Mouse (Mus musculus) midbrain, embryonic 10.5 days (tissue): ENCODE data around the gene Fgf8. TPM values are rescaled to one million over a fixed set of nuclear protein-coding genes. Genes with fewer than 3 reads are reported as not detected.

Experiments
- DNase-seq: peaks from one replicate; pipeline ENCODE4 v3.0.0-alpha.2; 2017; ENCODE audit warnings: low spot score
- H3K27ac ChIP-seq: fragments of 300-500 bp; sonication (generic); replicated peaks from 2 replicates; pipeline ENCODE4 v1.5.1; 2016; ENCODE audit warnings: mild to moderate bottlenecking
- H3K27me3 ChIP-seq: fragments of 300-500 bp; sonication (generic); 2 replicates; pipeline ENCODE4 v1.6.1; 2016; ENCODE audit warnings: low read depth, mild to moderate bottlenecking; ENCODE audit not compliant: poor library complexity, severe bottlenecking
- H3K36me3 ChIP-seq: fragments of 300-500 bp; sonication (generic); 2 replicates; pipeline ENCODE4 v1.6.1; 2016; ENCODE audit warnings: mild to moderate bottlenecking, moderate library complexity
- H3K4me1 ChIP-seq: fragments of 300-500 bp; sonication (generic); 2 replicates; pipeline ENCODE4 v1.6.1; 2016
- H3K4me3 ChIP-seq: fragments of 300-500 bp; sonication (generic); 2 replicates; pipeline ENCODE4 v1.5.1; 2016; ENCODE audit warnings: mild to moderate bottlenecking, moderate library complexity
- H3K9me3 ChIP-seq: fragments of 300-500 bp; sonication (generic); replicated peaks from 2 replicates; pipeline ENCODE4 v1.6.1; 2016; ENCODE audit warnings: mild to moderate bottlenecking
- WGBS: fragments of 180-500 bp; shearing (Covaris S2); methylation state at CpG from one replicate; pipeline ENCODE4 v1.1.7; 2016; 5-methylcytosine and 5-hydroxymethylcytosine counted together
- polyA plus RNA-seq: library from polyadenylated mRNA; unstranded; fragments of >200 nt; fragmentation: Nextera tagmentation; extraction: Ambion mirVana; gene quantifications from 2 replicates; pipeline ENCODE4 v1.2.1, GENCODE M21; 2016

Fgf8 gene
- polyA plus RNA-seq, 1 experiment from 2014 or later = 28.8 TPM

GRCm38 (mm10) chr19:45746153-45747020 lies 3.7 kb upstream of the Fgf8 start:
- Histone ChIP-seq H3K27me3 (peaks cover 70% of the 10 kb centered on the region), H3K4me3 (peak overlapping the region; percentile 29; the same call in 1 of the 2 replicates), H3K9me3 (no peaks in the 10 kb centered on the region), H3K36me3 (peaks cover 8% of the 10 kb centered on the region), H3K27ac (no peak overlapping the region), H3K4me1 (peaks cover 62% of the 10 kb centered on the region)
- WGBS = 7% methylated on average over 29 of the region's 29 CpGs
- DNase-seq = peak; percentile 77

GRCm38 (mm10) chr19:45745344-45746152 lies 2.8 kb upstream of the Fgf8 start:
- H3K4me3 ChIP-seq = peak overlapping the region; percentile 29
- no peak overlapping the region for H3K27ac ChIP-seq
- DNase-seq = no peak
- peaks cover 1% of the 10 kb centered on the region for H3K36me3 ChIP-seq
- H3K27me3 ChIP-seq = peaks cover 78% of the 10 kb centered on the region
- no peaks in the 10 kb centered on the region for H3K9me3 ChIP-seq
- H3K4me1 ChIP-seq = peaks cover 71% of the 10 kb centered on the region
- 1% methylated on average over 32 of the region's 32 CpGs for WGBS

GRCm38 (mm10) chr19:45743619-45744018 lies 904 bp upstream of the Fgf8 start:
- Histone ChIP-seq H3K36me3 (no peaks in the 10 kb centered on the region), H3K4me3 (no peak overlapping the region), H3K27ac (no peak overlapping the region), H3K4me1 (peaks cover 69% of the 10 kb centered on the region), H3K27me3 (peaks cover 96% of the 10 kb centered on the region), H3K9me3 (no peaks in the 10 kb centered on the region)
- DNase-seq = no peak
- 9% methylated on average over 7 of the region's 7 CpGs for WGBS

- Histone ChIP-seq H3K27me3 (peaks cover 96% of the 10 kb centered on the region), H3K9me3 (no peaks in the 10 kb centered on the region), H3K36me3 (no peaks in the 10 kb centered on the region), H3K4me1 (peaks cover 65% of the 10 kb centered on the region), H3K27ac (no peak overlapping the region), H3K4me3 (peak overlapping the region; percentile 58)
- no peak for DNase-seq
- WGBS = 1% methylated on average over 22 of the region's 44 CpGs
These were observed 365 bp upstream of the Fgf8 start for GRCm38 (mm10) chr19:45742984-45743575.

- Histone ChIP-seq H3K9me3 (no peaks in the 10 kb centered on the region), H3K36me3 (no peaks in the 10 kb centered on the region), H3K4me3 (peak overlapping the region; percentile 58), H3K4me1 (peaks cover 71% of the 10 kb centered on the region), H3K27ac (peak overlapping the region; percentile 68; the same call in 1 of the 2 replicates), H3K27me3 (peaks cover 100% of the 10 kb centered on the region)
- WGBS = under 1% methylated on average over 45 of the region's 45 CpGs
- no peak for DNase-seq
These were observed 1.1 kb downstream of the Fgf8 start for GRCm38 (mm10) chr19:45741431-45742217.

- Histone ChIP-seq H3K4me3 (peak overlapping the region; percentile 58), H3K27ac (peak overlapping the region; percentile 35; the same call in 1 of the 2 replicates), H3K4me1 (peaks cover 71% of the 10 kb centered on the region), H3K27me3 (peaks cover 100% of the 10 kb centered on the region), H3K9me3 (no peaks in the 10 kb centered on the region), H3K36me3 (no peaks in the 10 kb centered on the region)
- no peak for DNase-seq
- under 1% methylated on average over 7 of the region's 7 CpGs for WGBS
These were observed 1.9 kb downstream of the Fgf8 start for GRCm38 (mm10) chr19:45740817-45741216.

- Histone ChIP-seq H3K27ac (no peak overlapping the region), H3K36me3 (no peaks in the 10 kb centered on the region), H3K27me3 (peaks cover 100% of the 10 kb centered on the region), H3K4me1 (peaks cover 71% of the 10 kb centered on the region), H3K9me3 (no peaks in the 10 kb centered on the region), H3K4me3 (peak overlapping the region; percentile 30)
- no peak for DNase-seq
- WGBS = 3% methylated on average over 13 of the region's 13 CpGs
These were observed 2.5 kb downstream of the Fgf8 start for GRCm38 (mm10) chr19:45740233-45740632.

- Histone ChIP-seq H3K4me1 (peaks cover 83% of the 10 kb centered on the region), H3K4me3 (0 out of 2 replicates have a peak overlapping the region, but pooled peaks have one; percentile 7)
- WGBS = 53% methylated on average over 5 of the region's 5 CpGs
These were observed 4.2 kb downstream of the Fgf8 start for GRCm38 (mm10) chr19:45738521-45738920.

GRCm38 (mm10) chr19:45737846-45738484 lies 4.8 kb downstream of the Fgf8 start:
- peaks cover 100% of the 10 kb centered on the region for H3K27me3 ChIP-seq
- no peaks in the 10 kb centered on the region for H3K36me3 ChIP-seq
- peak overlapping the region; percentile 47 for H3K4me3 ChIP-seq
- WGBS = 55% methylated on average over 10 of the region's 10 CpGs
- H3K27ac ChIP-seq = no peak overlapping the region
- no peak for DNase-seq
- no peaks in the 10 kb centered on the region for H3K9me3 ChIP-seq
- H3K4me1 ChIP-seq = peaks cover 81% of the 10 kb centered on the region

More at GRCm38 (mm10) chr19:45738521-45738920, 4.2 kb downstream of the Fgf8 start:
- Histone ChIP-seq H3K36me3 (no peaks in the 10 kb centered on the region), H3K9me3 (no peaks in the 10 kb centered on the region), H3K27ac (no peak overlapping the region), H3K27me3 (peaks cover 100% of the 10 kb centered on the region)
- no peak for DNase-seq

- H3K27ac ChIP-seq = peak overlapping the region; percentile 56
- peaks cover 100% of the 10 kb centered on the region for H3K27me3 ChIP-seq
- H3K36me3 ChIP-seq = no peaks in the 10 kb centered on the region
- peak; percentile 66 for DNase-seq
- H3K4me1 ChIP-seq = peaks cover 75% of the 10 kb centered on the region
- H3K9me3 ChIP-seq = no peaks in the 10 kb centered on the region
- peak overlapping the region; percentile 47 for H3K4me3 ChIP-seq
- WGBS = 4% methylated on average over 23 of the region's 23 CpGs
These were observed 5.4 kb downstream of the Fgf8 start for GRCm38 (mm10) chr19:45737208-45737845.

- Histone ChIP-seq H3K36me3 (no peaks in the 10 kb centered on the region), H3K27me3 (peaks cover 100% of the 10 kb centered on the region), H3K4me3 (peak overlapping the region; percentile 47), H3K4me1 (peaks cover 70% of the 10 kb centered on the region), H3K9me3 (no peaks in the 10 kb centered on the region), H3K27ac (peak overlapping the region; percentile 56)
- under 1% methylated on average over 28 of the region's 28 CpGs for WGBS
- no peak for DNase-seq
These were observed 5.9 kb downstream of the Fgf8 start for GRCm38 (mm10) chr19:45736855-45737207.
